Mouse (Mus musculus): ENCODE results near the gene Ssc4d. TPM values are rescaled to one million over a fixed set of nuclear protein-coding genes. Genes with fewer than 3 reads are reported as not detected.

Gene Ssc4d
- polyA plus RNA-seq, 2 experiments, result 2.1 to 2.8 TPM

GRCm38 (mm10) chr5:135918059-135918437 lies 56.3 kb downstream of the Ssc4d start:
- Histone ChIP-seq H3K9me3 (ENCODE audit: control insufficient read depth, low read length) (no peaks in the 10 kb centered on the region), H3K27ac (no peak overlapping the region), H3K36me3 (replicated peaks; ENCODE audit: control insufficient read depth, insufficient read depth, low read depth) (peaks cover 23% of the 10 kb centered on the region), H3K4me1 (replicated peaks; ENCODE audit: control insufficient read depth in 2 of 2, insufficient read depth in 2 of 2, low read length in 1 of 2) (peaks cover 0 to 16% of the 10 kb centered on the region in 2 experiments; a peak in 3 of 4 replicates), H3K9ac (replicated peaks) (no peak overlapping the region), H3K4me2 (ENCODE audit: low read depth) (no peak overlapping the region), H3K4me3 (ENCODE audit: insufficient read depth in 1 of 2, low read depth in 2 of 2, low read length in 2 of 2) (no peak overlapping the region), H3K27me3 (ENCODE audit: control insufficient read depth, insufficient read depth, low read length) (no peaks in the 10 kb centered on the region)
- 72% methylated on average over 5 of the region's 5 CpGs for WGBS (ENCODE audit: insufficient replicate concordance)
- no peak for TF ChIP-seq EP300 (IDR thresholded peaks at IDR 0.05; ENCODE audit: low read depth)
- TF ChIP-seq CTCF (IDR thresholded peaks at IDR 0.05; ENCODE audit: low read depth), result no peak
- no peak for DNase-seq (ENCODE audit: low read depth in 3 of 3, low spot score in 3 of 3)
- ATAC-seq (ENCODE audit: insufficient read depth), result no peak

GRCm38 (mm10) chr5:135917327-135918058 lies 56.8 kb downstream of the Ssc4d start:
- Histone ChIP-seq H3K4me1 (replicated peaks; ENCODE audit: control insufficient read depth in 2 of 2, insufficient read depth in 2 of 2, low read length in 1 of 2) (peaks cover 0 to 18% of the 10 kb centered on the region in 2 experiments; a peak in 3 of 4 replicates), H3K36me3 (replicated peaks; ENCODE audit: control insufficient read depth, insufficient read depth, low read depth) (peaks cover 23% of the 10 kb centered on the region), H3K4me3 (ENCODE audit: insufficient read depth in 1 of 2, low read depth in 2 of 2, low read length in 2 of 2) (no peak overlapping the region), H3K9ac (replicated peaks) (no peak overlapping the region), H3K9me3 (ENCODE audit: control insufficient read depth, low read length) (no peaks in the 10 kb centered on the region), H3K4me2 (ENCODE audit: low read depth) (no peak overlapping the region), H3K27ac (no peak overlapping the region), H3K27me3 (ENCODE audit: control insufficient read depth, insufficient read depth, low read length) (no peaks in the 10 kb centered on the region)
- ATAC-seq (ENCODE audit: insufficient read depth) (no peak), DNase-seq (ENCODE audit: low read depth in 3 of 3, low spot score in 3 of 3) (no peak)
- 79% methylated on average over 8 of the region's 8 CpGs for WGBS (ENCODE audit: insufficient replicate concordance)
- TF ChIP-seq CTCF (IDR thresholded peaks at IDR 0.05; ENCODE audit: low read depth) (peak; percentile 57), EP300 (IDR thresholded peaks at IDR 0.05; ENCODE audit: low read depth) (no peak)

GRCm38 (mm10) chr5:135916601-135917000 lies 57.7 kb downstream of the Ssc4d start:
- Histone ChIP-seq H3K4me1 (replicated peaks; ENCODE audit: control insufficient read depth in 2 of 2, insufficient read depth in 2 of 2, low read length in 1 of 2) (peaks cover 0 to 18% of the 10 kb centered on the region in 2 experiments; a peak in 3 of 4 replicates), H3K9me3 (ENCODE audit: control insufficient read depth, low read length) (no peaks in the 10 kb centered on the region), H3K27ac (no peak overlapping the region), H3K36me3 (replicated peaks; ENCODE audit: control insufficient read depth, insufficient read depth, low read depth) (peaks cover 17% of the 10 kb centered on the region), H3K9ac (replicated peaks) (no peak overlapping the region), H3K4me2 (ENCODE audit: low read depth) (no peak overlapping the region), H3K4me3 (ENCODE audit: insufficient read depth in 1 of 2, low read depth in 2 of 2, low read length in 2 of 2) (no peak overlapping the region), H3K27me3 (ENCODE audit: control insufficient read depth, insufficient read depth, low read length) (no peaks in the 10 kb centered on the region)
- ATAC-seq (ENCODE audit: insufficient read depth), result no peak
- TF ChIP-seq EP300 (IDR thresholded peaks at IDR 0.05; ENCODE audit: low read depth), result no peak
- TF ChIP-seq CTCF (IDR thresholded peaks at IDR 0.05; ENCODE audit: low read depth), result no peak
- DNase-seq (ENCODE audit: low read depth in 3 of 3, low spot score in 3 of 3), result no peak
- 80% methylated on average over 3 of the region's 3 CpGs for WGBS (ENCODE audit: insufficient replicate concordance)

- 75% methylated on average over 6 of the region's 6 CpGs for WGBS (ENCODE audit: insufficient replicate concordance)
- no peak overlapping the region for H3K27ac ChIP-seq
- H3K4me3 ChIP-seq (ENCODE audit: insufficient read depth in 1 of 2, low read depth in 2 of 2, low read length in 2 of 2), result no peak overlapping the region
- H3K9ac ChIP-seq (replicated peaks), result no peak overlapping the region
- DNase-seq (ENCODE audit: low read depth in 3 of 3, low spot score in 3 of 3) (no peak), ATAC-seq (ENCODE audit: insufficient read depth) (no peak)
- no peak overlapping the region for H3K4me2 ChIP-seq (ENCODE audit: low read depth)
- peaks cover 18% of the 10 kb centered on the region for H3K36me3 ChIP-seq (replicated peaks; ENCODE audit: control insufficient read depth, insufficient read depth, low read depth)
- H3K27me3 ChIP-seq (ENCODE audit: control insufficient read depth, insufficient read depth, low read length), result no peaks in the 10 kb centered on the region
- TF ChIP-seq EP300 (IDR thresholded peaks at IDR 0.05; ENCODE audit: low read depth), result no peak
- no peak for TF ChIP-seq CTCF (IDR thresholded peaks at IDR 0.05; ENCODE audit: low read depth)
- peaks cover 0 to 18% of the 10 kb centered on the region in 2 experiments; a peak in 3 of 4 replicates for H3K4me1 ChIP-seq (replicated peaks; ENCODE audit: control insufficient read depth in 2 of 2, insufficient read depth in 2 of 2, low read length in 1 of 2)
- H3K9me3 ChIP-seq (ENCODE audit: control insufficient read depth, low read length), result no peaks in the 10 kb centered on the region
Observed at GRCm38 (mm10) chr5:135916051-135916565, 58.2 kb downstream of the Ssc4d start.

GRCm38 (mm10) chr5:135914156-135914555 lies 60.2 kb downstream of the Ssc4d start:
- no peak overlapping the region for H3K4me2 ChIP-seq (ENCODE audit: low read depth)
- H3K9ac ChIP-seq (replicated peaks), result no peak overlapping the region
- H3K4me3 ChIP-seq (ENCODE audit: insufficient read depth in 1 of 2, low read depth in 2 of 2, low read length in 2 of 2), result no peak overlapping the region
- 63% methylated on average over 6 of the region's 6 CpGs for WGBS (ENCODE audit: insufficient replicate concordance)
- no peak overlapping the region; the same call in 1 of the 2 replicates for H3K27ac ChIP-seq
- ATAC-seq (ENCODE audit: insufficient read depth) (no peak), DNase-seq (ENCODE audit: low read depth in 3 of 3, low spot score in 3 of 3) (no peak)
- H3K4me1 ChIP-seq (replicated peaks; ENCODE audit: control insufficient read depth in 2 of 2, insufficient read depth in 2 of 2, low read length in 1 of 2), result peaks cover 0 to 18% of the 10 kb centered on the region in 2 experiments; a peak in 3 of 4 replicates
- no peak for TF ChIP-seq EP300 (IDR thresholded peaks at IDR 0.05; ENCODE audit: low read depth)
- no peak for TF ChIP-seq CTCF (IDR thresholded peaks at IDR 0.05; ENCODE audit: low read depth)
- no peaks in the 10 kb centered on the region for H3K27me3 ChIP-seq (ENCODE audit: control insufficient read depth, insufficient read depth, low read length)
- H3K9me3 ChIP-seq (ENCODE audit: control insufficient read depth, low read length), result no peaks in the 10 kb centered on the region
- H3K36me3 ChIP-seq (replicated peaks; ENCODE audit: control insufficient read depth, insufficient read depth, low read depth), result peaks cover 27% of the 10 kb centered on the region

All from liver, embryonic 14.5 days (tissue).